Mouse (Mus musculus) testis, adult 2 months (tissue): ENCODE data around the gene Creb3l2. TPM values are rescaled to one million over a fixed set of nuclear protein-coding genes. Genes with fewer than 3 reads are reported as not detected.

Experiments
- H3K27ac ChIP-seq: fragments of 200-500 bp; 2 replicates; pipeline ENCODE4 v1.5.1; 2012; ENCODE audit warnings: low read depth, low read length; ENCODE audit not compliant: control insufficient read depth, insufficient read depth
- H3K27me3 ChIP-seq: fragments of 200-500 bp; 2 replicates; pipeline ENCODE4 v1.6.1; 2012; ENCODE audit warnings: mild to moderate bottlenecking, low read length, moderate library complexity; ENCODE audit not compliant: control insufficient read depth, insufficient read depth
- H3K36me3 ChIP-seq: fragments of 200-500 bp; 2 replicates; pipeline ENCODE4 v1.6.1; 2012; ENCODE audit warnings: mild to moderate bottlenecking, low read length; ENCODE audit not compliant: control insufficient read depth, insufficient read depth
- H3K4me1 ChIP-seq: fragments of 200-500 bp; 2 replicates; pipeline ENCODE4 v1.6.1; 2012; ENCODE audit warnings: low read length; ENCODE audit not compliant: control insufficient read depth, insufficient read depth
- H3K4me3 ChIP-seq: fragments of 200-500 bp; 2 replicates; pipeline ENCODE4 v1.5.1; 2012; ENCODE audit warnings: low read depth, mild to moderate bottlenecking, low read length, moderate library complexity, mixed read lengths; ENCODE audit not compliant: control insufficient read depth
- CTCF ChIP-seq: fragments of 200-500 bp; IDR thresholded peaks from 2 replicates; pipeline ENCODE4 v1.5.1; 2012; ENCODE audit warnings: low read depth, mild to moderate bottlenecking, inconsistent platforms, low read length, moderate library complexity; ENCODE audit not compliant: control insufficient read depth, insufficient read depth, insufficient replicate concordance
- POLR2A ChIP-seq: fragments of 200-500 bp; IDR thresholded peaks from 2 replicates; pipeline ENCODE4 v1.6.1; 2012; ENCODE audit warnings: low read depth, mild to moderate bottlenecking, inconsistent platforms, low read length, moderate library complexity; ENCODE audit not compliant: control insufficient read depth
- polyA plus RNA-seq: library from polyadenylated mRNA; depleted of rRNA; stranded (reverse); fragments of >200 nt; gene quantifications from 2 replicates; pipeline ENCODE4 v1.2.3, GENCODE M21; 2012

The Creb3l2 gene
- polyA plus RNA-seq, 1 experiment, result 2.1 TPM

- no peaks in the 10 kb centered on the region for H3K36me3 ChIP-seq
- TF ChIP-seq POLR2A, result no peak
- no peak for TF ChIP-seq CTCF
- peak within 1 kb of the TSS; percentile 78 for H3K4me3 ChIP-seq
- H3K27me3 ChIP-seq, result peaks cover 3% of the 10 kb centered on the region
- H3K27ac ChIP-seq, result no peak within 1 kb of the TSS
- peaks cover 7% of the 10 kb centered on the region for H3K4me1 ChIP-seq
Measured at GRCm38 (mm10) chr6:37299562-37300390, 142.2 kb downstream of the Creb3l2 start, which contains the start of gene Dgki. TSS of gene Dgki (minus strand) at chr6:37300184.

- H3K27ac ChIP-seq, result no peak overlapping the region
- H3K4me1 ChIP-seq, result peaks cover 7% of the 10 kb centered on the region
- TF ChIP-seq POLR2A (no peak), CTCF (no peak)
- no peak overlapping the region for H3K4me3 ChIP-seq
- H3K27me3 ChIP-seq, result peaks cover 3% of the 10 kb centered on the region
- no peaks in the 10 kb centered on the region for H3K36me3 ChIP-seq
Measured at GRCm38 (mm10) chr6:37298982-37299381, 143.0 kb downstream of the Creb3l2 start.

- TF ChIP-seq CTCF (no peak), POLR2A (no peak)
- no peak overlapping the region for H3K4me3 ChIP-seq
- no peak overlapping the region for H3K27ac ChIP-seq
- peaks cover 7% of the 10 kb centered on the region for H3K4me1 ChIP-seq
- H3K36me3 ChIP-seq, result no peaks in the 10 kb centered on the region
- H3K27me3 ChIP-seq, result peaks cover 3% of the 10 kb centered on the region
Measured at GRCm38 (mm10) chr6:37297744-37298482, 144.0 kb downstream of the Creb3l2 start.

GRCm38 (mm10) chr6:37292068-37292467, 149.9 kb downstream of the Creb3l2 start:
- H3K36me3 ChIP-seq, result no peaks in the 10 kb centered on the region
- no peaks in the 10 kb centered on the region for H3K4me1 ChIP-seq
- no peak for TF ChIP-seq POLR2A
- no peak for TF ChIP-seq CTCF
- no peak overlapping the region for H3K27ac ChIP-seq
- no peak overlapping the region for H3K4me3 ChIP-seq
- H3K27me3 ChIP-seq, result no peaks in the 10 kb centered on the region

GRCm38 (mm10) chr6:37291171-37291570, 150.8 kb downstream of the Creb3l2 start:
- H3K36me3 ChIP-seq, result no peaks in the 10 kb centered on the region
- H3K4me3 ChIP-seq, result no peak overlapping the region
- no peak for TF ChIP-seq CTCF
- TF ChIP-seq POLR2A, result no peak
- no peak overlapping the region for H3K27ac ChIP-seq
- no peaks in the 10 kb centered on the region for H3K4me1 ChIP-seq
- H3K27me3 ChIP-seq, result no peaks in the 10 kb centered on the region

- no peak for TF ChIP-seq CTCF
- TF ChIP-seq POLR2A, result no peak
Measured at GRCm38 (mm10) chr6:37290691-37291090, 151.3 kb downstream of the Creb3l2 start.

GRCm38 (mm10) chr6:37286134-37286533, 155.8 kb downstream of the Creb3l2 start:
- Histone ChIP-seq H3K27ac (no peak overlapping the region), H3K4me1 (no peaks in the 10 kb centered on the region), H3K27me3 (no peaks in the 10 kb centered on the region), H3K36me3 (no peaks in the 10 kb centered on the region), H3K4me3 (no peak overlapping the region)
- no peak for TF ChIP-seq CTCF
- TF ChIP-seq POLR2A, result no peak

More at GRCm38 (mm10) chr6:37290691-37291090, 151.3 kb downstream of the Creb3l2 start:
- Histone ChIP-seq H3K4me3 (no peak overlapping the region), H3K27me3 (no peaks in the 10 kb centered on the region), H3K27ac (no peak overlapping the region), H3K4me1 (no peaks in the 10 kb centered on the region), H3K36me3 (no peaks in the 10 kb centered on the region)
